Mouse (Mus musculus): Measurements from ENCODE around the gene Arf6.
"Not testable (repeated sequence)": the region's sequence is repeated elsewhere in the genome, so short reads cannot be mapped to it uniquely, and the experiment has no call there.

Gene Arf6

DNA sequence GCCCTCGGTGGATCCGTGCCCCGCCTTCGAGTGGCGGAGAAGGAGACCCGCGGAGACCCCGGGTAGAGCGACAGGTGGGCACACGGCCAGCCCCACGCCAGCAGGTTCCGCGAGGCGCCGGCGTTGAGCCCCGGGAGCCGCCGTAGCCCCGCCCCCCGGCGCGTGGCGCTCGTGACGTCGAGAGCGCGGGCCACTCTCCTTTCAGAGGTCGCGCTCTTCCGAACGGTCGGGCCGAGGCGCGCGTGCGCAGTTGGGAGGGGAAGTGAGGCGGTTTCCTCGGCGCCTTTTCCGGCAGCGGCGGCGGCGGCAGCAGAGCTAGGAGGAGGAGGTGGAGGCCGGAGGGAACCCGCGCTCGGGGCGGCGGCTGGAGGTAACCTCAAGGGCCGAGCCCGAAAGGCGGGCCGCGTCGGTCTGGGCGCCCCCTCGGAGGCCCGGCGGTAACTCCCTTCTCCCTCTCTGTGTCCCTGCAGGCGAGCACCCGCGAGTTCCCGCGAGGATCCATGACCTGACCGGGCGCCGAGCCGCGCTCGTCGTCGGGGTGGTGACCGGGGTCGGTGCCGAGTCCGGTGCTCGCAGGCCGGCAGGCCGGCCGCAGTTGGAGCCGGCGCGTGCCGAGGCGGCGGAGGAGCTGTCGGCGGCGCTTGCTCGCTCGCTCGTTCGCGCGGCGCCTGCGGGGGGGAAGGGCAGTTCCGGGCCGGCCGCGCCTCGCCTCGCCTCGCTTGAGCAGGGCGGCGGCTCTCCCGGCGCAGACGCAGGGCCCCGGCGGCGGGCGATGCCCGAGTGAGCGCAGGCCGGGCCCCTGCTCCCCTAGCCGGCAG lies at the start of gene Arf6, which contains the start of gene Gm9887:
TSS of gene Arf6 (plus strand) at position 297 of the 818 bp plus-strand sequence.
TSS of gene Gm9887 (minus strand) at position 605 of the 818 bp plus-strand sequence.
- DNase-seq: peak; percentile 99

- no peak for DNase-seq
These were observed 40.8 kb upstream of the Arf6 start for GRCm38 (mm10) chr12:69331187-69331586.

- DNase-seq: no peak
These were observed 39.8 kb upstream of the Arf6 start for GRCm38 (mm10) chr12:69332147-69332546.

- peak; percentile 48 for DNase-seq
These were observed 38.4 kb upstream of the Arf6 start for GRCm38 (mm10) chr12:69333547-69333946.

GRCm38 (mm10) chr12:69349928-69350327 lies 22.0 kb upstream of the Arf6 start:
- DNase-seq: no peak

DNA sequence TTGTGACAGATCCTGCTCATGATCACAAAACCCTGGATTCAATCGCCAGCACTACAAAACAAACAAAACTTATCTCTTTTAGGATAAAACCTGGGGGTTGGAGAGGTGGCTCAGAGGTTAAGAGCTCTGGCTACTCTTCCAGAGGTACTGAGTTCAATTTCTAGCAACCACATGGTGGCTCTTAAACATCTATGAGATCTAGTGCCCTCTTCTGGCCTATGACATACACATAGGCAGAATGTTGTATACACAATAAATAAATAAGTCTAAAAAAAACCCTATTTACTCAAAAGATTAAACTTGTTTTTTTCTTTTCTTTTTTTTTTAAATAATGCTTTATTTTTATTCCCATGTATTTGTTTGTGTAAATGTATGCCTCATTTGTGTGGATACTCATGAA lies 20.3 kb upstream of the Arf6 start:
- DNase-seq: no peak

GRCm38 (mm10) chr12:69356546-69357299 lies 15.2 kb upstream of the Arf6 start, which contains the start of gene Nemf:
Nemf (minus strand) TSS chr12:69357165.
- DNase-seq: peak; percentile 90

- DNase-seq: no peak
These were observed 14.7 kb upstream of the Arf6 start for GRCm38 (mm10) chr12:69357300-69357646.

GRCm38 (mm10) chr12:69360655-69360996 lies 11.3 kb upstream of the Arf6 start:
- DNase-seq: no peak

GRCm38 (mm10) chr12:69360997-69361899 lies 10.7 kb upstream of the Arf6 start:
- DNase-seq: peak; percentile 99

DNA sequence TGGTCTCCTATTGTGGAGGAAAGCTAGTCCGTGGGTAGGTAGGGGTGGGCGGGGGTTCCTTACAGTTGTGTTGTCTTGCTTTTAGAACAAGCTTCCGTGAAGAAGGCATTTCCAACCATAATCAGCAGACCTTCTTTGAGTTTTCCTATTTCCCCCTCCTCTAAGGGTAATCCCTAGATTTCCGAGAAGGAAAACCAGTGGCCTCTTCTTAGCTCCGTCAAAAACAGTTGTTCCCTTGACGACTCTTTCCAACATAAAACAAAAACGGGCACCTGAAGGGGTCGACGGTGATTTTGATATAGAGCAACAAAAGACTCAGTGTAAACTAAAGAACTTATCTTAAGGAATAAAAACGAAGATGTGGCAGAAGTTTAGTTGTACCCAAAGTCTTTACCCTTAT lies 10.0 kb upstream of the Arf6 start:
- no peak for DNase-seq

DNA sequence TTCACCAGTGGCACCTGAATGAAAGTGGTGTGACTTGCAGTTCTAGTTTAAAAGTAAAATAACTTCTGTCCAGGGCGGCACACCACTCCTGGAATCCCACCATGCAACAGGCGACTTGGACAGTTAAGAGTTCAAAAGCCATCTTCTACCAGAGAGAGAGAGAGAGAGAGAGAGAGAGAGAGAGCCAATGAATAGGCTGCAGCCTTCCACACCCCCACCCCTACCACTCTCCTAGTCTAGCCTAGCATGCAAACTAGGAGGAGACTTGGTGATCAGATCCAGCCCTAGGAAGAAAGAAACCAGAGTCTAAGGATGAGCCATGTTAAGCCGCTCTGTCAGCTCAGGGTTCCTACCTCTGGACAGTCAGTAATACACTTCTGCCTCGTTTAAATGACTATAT lies 9.6 kb upstream of the Arf6 start:
- DNase-seq: no peak

DNA sequence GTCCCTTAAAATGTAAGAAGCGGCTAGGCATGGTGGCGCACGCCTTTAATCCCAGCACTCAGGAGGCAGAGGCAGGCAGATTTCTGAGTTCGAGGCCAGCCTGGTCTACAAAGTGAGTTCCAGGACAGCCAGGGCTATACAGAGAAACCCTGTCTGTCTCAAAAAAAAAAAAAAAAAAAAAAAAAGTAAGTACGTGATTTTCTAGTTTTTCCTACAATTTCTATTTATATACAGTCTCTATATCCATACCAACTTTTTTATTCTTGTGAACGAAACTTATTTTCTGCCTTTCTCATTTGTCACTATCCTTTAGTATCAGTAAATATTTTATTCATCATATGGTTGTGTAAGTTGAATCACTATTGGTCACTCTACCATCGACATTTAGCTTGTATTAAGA lies 8.8 kb upstream of the Arf6 start:
- not testable (repeated sequence) for DNase-seq

- DNase-seq: peak; percentile 88
These were observed 7.8 kb upstream of the Arf6 start for GRCm38 (mm10) chr12:69363899-69364762.

GRCm38 (mm10) chr12:69365757-69366156 lies 6.2 kb upstream of the Arf6 start:
- no peak for DNase-seq

- DNase-seq: no peak
These were observed 5.5 kb upstream of the Arf6 start for GRCm38 (mm10) chr12:69366424-69366823.

DNA sequence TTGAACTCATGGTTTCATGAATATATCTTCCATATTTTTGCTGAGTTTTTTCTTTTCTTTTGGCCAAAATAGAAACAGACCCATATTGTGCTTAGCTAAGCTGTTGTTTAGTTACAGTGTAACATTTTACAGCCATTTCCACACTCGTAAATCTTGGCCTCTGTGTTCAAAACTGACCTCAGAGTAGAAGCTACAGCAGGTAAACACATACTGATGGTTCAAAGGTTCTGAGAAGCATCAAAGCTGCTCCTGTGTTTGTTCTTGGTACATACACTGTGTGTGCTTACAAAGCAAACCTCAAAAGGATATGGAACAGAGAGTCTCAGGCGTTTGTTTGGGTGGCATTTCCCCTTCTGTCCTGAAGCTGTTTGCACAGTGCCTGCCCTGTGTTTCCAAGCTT lies 4.4 kb upstream of the Arf6 start:
- no peak for DNase-seq

- DNase-seq: no peak
These were observed 1.0 kb upstream of the Arf6 start for GRCm38 (mm10) chr12:69370936-69371335.

GRCm38 (mm10) chr12:69371421-69371853 lies 513 bp upstream of the Arf6 start:
- DNase-seq: no peak

- no peak for DNase-seq
These were observed 881 bp downstream of the Arf6 start for GRCm38 (mm10) chr12:69372731-69373331.

All from kidney, postnatal 10 days (tissue).